Mouse (Mus musculus): ENCODE data around the gene Nox1. TPM values are rescaled to one million over a fixed set of nuclear protein-coding genes. Genes with fewer than 3 reads are reported as not detected.

The Nox1 gene
- polyA plus RNA-seq (2012), result 0.37 TPM in 1 of 2 replicates, not detected in the other

GRCm38 (mm10) chrX:134221856-134222255 is at the start of gene Nox1:
Nox1 (minus strand) TSS chrX:134221956.

DNA sequence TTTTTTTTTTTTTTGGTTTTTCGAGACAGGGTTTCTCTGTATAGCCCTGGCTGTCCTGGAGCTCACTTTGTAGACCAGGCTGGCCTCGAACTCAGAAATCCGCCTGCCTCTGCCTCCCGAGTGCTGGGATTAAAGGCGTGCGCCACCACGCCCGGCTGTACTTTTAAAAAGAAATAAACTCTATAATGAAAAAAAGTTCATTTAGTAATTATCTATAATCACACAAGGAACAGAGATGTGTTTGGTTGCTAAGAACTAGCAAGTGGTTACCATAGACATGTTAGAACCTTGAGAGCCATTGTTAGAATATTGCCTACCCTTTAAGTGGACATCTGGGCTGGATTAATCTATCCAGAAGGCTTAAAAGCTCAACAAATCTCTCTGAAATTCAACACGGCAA is 34.6 kb downstream of the Nox1 start, which contains the start of gene Arl13a:
Arl13a (plus strand) TSS at position 301 of the 400 bp plus-strand sequence.

GRCm38 (mm10) chrX:134162043-134162720 is 59.6 kb downstream of the Nox1 start, which contains the start of gene Xkrx:
Xkrx (minus strand) TSS chrX:134162076.

DNA sequence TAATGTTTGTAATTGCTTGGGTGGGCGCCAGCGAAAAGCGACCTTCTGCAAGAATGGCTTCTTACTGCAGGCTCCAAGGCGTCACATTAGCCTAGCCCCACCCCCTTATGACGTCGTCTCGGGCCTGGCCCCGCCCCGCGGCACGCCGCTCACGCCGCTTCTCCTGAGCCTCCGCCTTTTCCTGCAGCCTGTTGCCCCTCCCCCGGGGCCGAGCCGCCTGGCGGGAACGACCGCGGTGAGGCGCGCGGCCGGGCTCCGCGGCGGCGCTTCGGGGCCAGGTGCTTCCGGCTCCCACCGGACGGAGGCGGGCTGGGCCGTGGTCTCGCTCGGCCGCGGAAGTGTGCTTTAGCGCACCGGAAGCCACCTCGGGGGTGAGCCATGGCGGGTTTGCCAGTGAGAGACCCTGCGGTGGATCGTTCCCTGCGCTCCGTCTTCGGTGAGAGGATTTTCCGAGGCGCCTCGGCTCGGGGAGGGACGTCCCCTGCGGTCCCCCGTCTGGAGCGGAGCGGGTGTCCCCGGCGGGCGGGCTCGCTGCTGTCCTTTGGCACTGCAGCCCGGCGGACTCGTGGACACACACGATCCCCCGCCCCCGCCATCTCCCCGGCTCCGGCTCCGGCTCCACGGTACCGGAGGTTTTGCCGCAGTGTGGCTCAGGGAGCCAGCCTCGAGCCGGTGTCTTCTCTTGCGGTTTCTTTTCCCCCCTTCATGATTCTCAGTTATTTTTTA is 162.6 kb downstream of the Nox1 start, which contains the start of gene Cstf2:
Cstf2 (plus strand) TSS at position 201 of the 726 bp plus-strand sequence.

Other genes with a start within 250 kb of the Nox1 start
- 0.06 and 0.51 TPM in 2 replicates for gene Sytl4, start 240.1 kb downstream of the Nox1 start, polyA plus RNA-seq (2012)
- 35.5 and 39.8 TPM in 2 replicates for gene Cstf2, start 162.8 kb downstream of the Nox1 start, polyA plus RNA-seq (2012)
- gene Xkrx, start 59.9 kb downstream of the Nox1 start, polyA plus RNA-seq (2012), result 0.03 and 0.10 TPM in 2 replicates
- not detected in 2 replicates for gene Arl13a, start 34.5 kb downstream of the Nox1 start, polyA plus RNA-seq (2012)
- 0.91 and 1.5 TPM in 2 replicates for gene Trmt2b, start 55.0 kb upstream of the Nox1 start, polyA plus RNA-seq (2012)
- 0.03 TPM in 1 of 2 replicates, not detected in the other for gene Tmem35a, start 73.3 kb upstream of the Nox1 start, polyA plus RNA-seq (2012)
- gene Cenpi, start 86.1 kb upstream of the Nox1 start, polyA plus RNA-seq (2012), result 0.71 and 0.93 TPM in 2 replicates
- 0.05 and 0.25 TPM in 2 replicates for gene Drp2, start 182.6 kb upstream of the Nox1 start, polyA plus RNA-seq (2012)

Data from megakaryocyte-erythroid progenitor cell, adult 5 weeks (primary cell).